Mouse (Mus musculus) urinary bladder, adult 18-20 months (tissue): ENCODE results near the gene Rufy1.

Experiments used
- DNase-seq, 2 experiments: peaks; one replicate each; pipeline ENCODE4 v3.0.0; 2022; ENCODE audit warnings: low spot score in 2 of 2, mixed read lengths in 2 of 2

The Rufy1 gene

GRCm38 (mm10) chr11:50426056-50426455 is 4.9 kb downstream of the Rufy1 start:
- DNase-seq = no peak

GRCm38 (mm10) chr11:50421934-50422780 is 8.8 kb downstream of the Rufy1 start:
- DNase-seq = peak in 1 of 2 experiments; percentile 24

GRCm38 (mm10) chr11:50421461-50421860 is 9.5 kb downstream of the Rufy1 start:
- no peak for DNase-seq

- DNase-seq = no peak
These were observed 13.1 kb downstream of the Rufy1 start for GRCm38 (mm10) chr11:50417856-50418255.

GRCm38 (mm10) chr11:50415563-50416241 is 15.2 kb downstream of the Rufy1 start:
- no peak for DNase-seq

GRCm38 (mm10) chr11:50407235-50407634 is 23.7 kb downstream of the Rufy1 start:
- no peak for DNase-seq

GRCm38 (mm10) chr11:50403367-50404014 is 27.4 kb downstream of the Rufy1 start:
- DNase-seq = no peak

GRCm38 (mm10) chr11:50402481-50402880 is 28.4 kb downstream of the Rufy1 start:
- DNase-seq = no peak

- no peak for DNase-seq
These were observed 32.1 kb downstream of the Rufy1 start for GRCm38 (mm10) chr11:50398803-50399202.

- no peak for DNase-seq
These were observed 33.6 kb downstream of the Rufy1 start for GRCm38 (mm10) chr11:50397316-50397715.

- no peak for DNase-seq
These were observed 34.1 kb downstream of the Rufy1 start for GRCm38 (mm10) chr11:50396766-50397307.

GRCm38 (mm10) chr11:50394731-50395130 is 36.2 kb downstream of the Rufy1 start:
- no peak for DNase-seq

- DNase-seq = no peak
These were observed 37.6 kb downstream of the Rufy1 start for GRCm38 (mm10) chr11:50393306-50393705.

- DNase-seq = no peak
These were observed 39.5 kb downstream of the Rufy1 start for GRCm38 (mm10) chr11:50391272-50391960.

- DNase-seq = no peak
These were observed 41.3 kb downstream of the Rufy1 start for GRCm38 (mm10) chr11:50389616-50390015.

GRCm38 (mm10) chr11:50389011-50389410 is 41.9 kb downstream of the Rufy1 start:
- DNase-seq = no peak

- DNase-seq = no peak
These were observed 42.6 kb downstream of the Rufy1 start for GRCm38 (mm10) chr11:50388217-50388929.

GRCm38 (mm10) chr11:50387697-50388096 is 43.2 kb downstream of the Rufy1 start:
- no peak for DNase-seq

GRCm38 (mm10) chr11:50387167-50387679 is 43.7 kb downstream of the Rufy1 start:
- no peak for DNase-seq

- DNase-seq = no peak
These were observed 49.6 kb downstream of the Rufy1 start for GRCm38 (mm10) chr11:50381311-50381710.
